Mouse (Mus musculus) liver, embryonic 14.5 days (tissue): Measurements from ENCODE around the gene Brox.

Source experiments
- CTCF ChIP-seq: IDR thresholded peaks from 2 replicates; pipeline ENCODE4 v1.5.1; 2016; ENCODE audit warnings: antibody characterized with exemption, low read depth, control low read depth
- EP300 ChIP-seq: IDR thresholded peaks from 2 replicates; pipeline ENCODE4 v1.6.1; 2016; ENCODE audit warnings: antibody characterized with exemption, low read depth

- TF ChIP-seq EP300 (no peak), CTCF (no peak)
These were observed 45.3 kb downstream of the Brox start for GRCm38 (mm10) chr1:183251818-183252217.
